9 mouse cellular contexts compared by ENCODE assay signal in the genomic region with DNA sequence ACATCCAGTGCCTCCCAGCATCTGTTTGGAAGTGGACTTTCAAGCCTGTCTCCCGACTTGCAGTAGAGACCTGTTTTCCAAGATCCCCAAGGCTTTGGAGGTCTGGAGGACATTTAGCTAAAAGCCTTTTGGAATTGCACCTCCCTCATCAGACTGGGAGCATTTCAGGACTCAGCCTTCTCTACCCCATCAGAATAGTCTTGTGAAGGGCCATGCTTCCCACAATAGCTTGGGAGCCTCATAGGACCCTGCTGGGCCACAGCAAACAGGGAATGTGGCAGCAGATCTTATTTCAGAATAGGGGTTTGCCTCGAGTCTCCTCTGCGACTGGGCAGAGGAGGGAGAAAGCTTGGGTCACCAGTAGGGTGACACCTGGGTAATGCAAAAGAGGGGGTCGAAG.
A peak's percentile ranks its signal among the peaks of the same experiment; 100 is the strongest.
DNase-seq lines count a peak whose midpoint lies in the region; ATAC-seq lines count a peak whose summit lies in the region.
"Had no signal": no experiment of that assay in that cellular context is flagged by ENCODE, and none has a peak within 500 bp of the region (broad histone marks: within the 10 kb centered on the region; RNA-seq: fewer than 3 reads in every experiment).

No protein-coding gene starts in this region.

- peaks cover 65% of the 10 kb centered on the region for H3K27me3 ChIP-seq in liver, embryonic 11.5 days (replicated peaks; ENCODE audit: control insufficient read depth, insufficient read depth, low read length)
- H3K27me3 ChIP-seq in forebrain, embryonic 14.5 days (replicated peaks; ENCODE audit: control insufficient read depth, insufficient read depth, low read length) = peaks cover 18% of the 10 kb centered on the region
- peaks cover 54% of the 10 kb centered on the region for H3K27me3 ChIP-seq in limb, embryonic 13.5 days
- peaks cover 22% of the 10 kb centered on the region for H3K27me3 ChIP-seq in neural tube, embryonic 15.5 days (replicated peaks)

- no peak for DNase-seq in liver, embryonic 11.5 days (ENCODE audit: low spot score)
- DNase-seq in liver = no peak
- DNase-seq in forebrain, embryonic 14.5 days (ENCODE audit: low spot score) = no peak
- no peak for DNase-seq in adrenal gland, adult 2 months
- DNase-seq in layer of hippocampus, postnatal 14 days (ENCODE audit: low spot score in 2 of 2) = no peak
- no peak for DNase-seq in cerebellum, postnatal 4 days (ENCODE audit: low spot score in 2 of 2)

- peak overlapping the region; percentile 77 for H3K4me2 ChIP-seq in liver, embryonic 11.5 days
- peak overlapping the region; percentile 98 for H3K4me2 ChIP-seq in forebrain, embryonic 14.5 days (ENCODE audit: low read length)
- H3K4me2 ChIP-seq in limb, embryonic 13.5 days (replicated peaks) = peak overlapping the region; percentile 96
- H3K4me2 ChIP-seq in neural tube, embryonic 15.5 days = peak overlapping the region; percentile 97

- 5% methylated on average over 4 of the region's 4 CpGs for WGBS in liver, embryonic 11.5 days
- WGBS in forebrain, embryonic 14.5 days = 8% methylated on average over 4 of the region's 4 CpGs
- WGBS in limb, embryonic 13.5 days = 5% methylated on average over 4 of the region's 4 CpGs
- 8% methylated on average over 4 of the region's 4 CpGs for WGBS in neural tube, embryonic 15.5 days

- H3K4me3 ChIP-seq in liver, embryonic 11.5 days (ENCODE audit: low read depth, low read length) = peak overlapping the region; percentile 49
- peak overlapping the region; percentile 56 for H3K4me3 ChIP-seq in forebrain, embryonic 14.5 days (ENCODE audit: low read depth, low read length)
- peak overlapping the region; percentile 59 for H3K4me3 ChIP-seq in limb, embryonic 13.5 days
- H3K4me3 ChIP-seq in neural tube, embryonic 15.5 days (replicated peaks) = peak overlapping the region; percentile 59; the same call in 1 of the 2 replicates

- H3K36me3 ChIP-seq in liver, embryonic 11.5 days (ENCODE audit: control insufficient read depth, insufficient read depth, low read length) = no peaks in the 10 kb centered on the region
- no peaks in the 10 kb centered on the region for H3K36me3 ChIP-seq in forebrain, embryonic 14.5 days (ENCODE audit: control insufficient read depth, insufficient read depth, low read length)
- no peaks in the 10 kb centered on the region for H3K36me3 ChIP-seq in limb, embryonic 13.5 days
- no peaks in the 10 kb centered on the region for H3K36me3 ChIP-seq in neural tube, embryonic 15.5 days
- H3K36me3 ChIP-seq: G1E had no signal

- no peak overlapping the region for H3K27ac ChIP-seq in liver, embryonic 11.5 days (ENCODE audit: low read depth, low read length)
- peak overlapping the region; percentile 74 for H3K27ac ChIP-seq in forebrain, embryonic 14.5 days (ENCODE audit: low read depth, low read length)
- no peak overlapping the region for H3K27ac ChIP-seq in limb, embryonic 13.5 days
- H3K27ac ChIP-seq in neural tube, embryonic 15.5 days (replicated peaks) = peak overlapping the region; percentile 83

- no peak for ATAC-seq in liver, embryonic 11.5 days (replicated peaks; ENCODE audit: low FRiP score)
- ATAC-seq in forebrain, embryonic 14.5 days = no peak
- no peak for ATAC-seq in limb, embryonic 13.5 days (ENCODE audit: low FRiP score, low read depth)
- no peak for ATAC-seq in neural tube, embryonic 15.5 days (ENCODE audit: low FRiP score)

- H3K4me1 ChIP-seq in liver, embryonic 11.5 days (replicated peaks; ENCODE audit: control insufficient read depth, insufficient read depth, low read length) = peaks cover 7% of the 10 kb centered on the region; the same call in 1 of the 2 replicates
- H3K4me1 ChIP-seq in forebrain, embryonic 14.5 days (ENCODE audit: control insufficient read depth, insufficient read depth, low read length) = peaks cover 16% of the 10 kb centered on the region
- H3K4me1 ChIP-seq in limb, embryonic 13.5 days = peaks cover 38% of the 10 kb centered on the region
- H3K4me1 ChIP-seq in neural tube, embryonic 15.5 days = peaks cover 43% of the 10 kb centered on the region

- H3K9me3 ChIP-seq in liver, embryonic 11.5 days (ENCODE audit: control insufficient read depth, low read length) = no peaks in the 10 kb centered on the region
- H3K9me3 ChIP-seq in forebrain, embryonic 14.5 days (replicated peaks; ENCODE audit: control insufficient read depth, low read length) = 0 out of 2 replicates have a peak, but pooled peaks cover 6% of the 10 kb centered on the region
- peaks cover 16% of the 10 kb centered on the region for H3K9me3 ChIP-seq in limb, embryonic 13.5 days
- no peaks in the 10 kb centered on the region; the same call in 1 of the 2 replicates for H3K9me3 ChIP-seq in neural tube, embryonic 15.5 days (replicated peaks)
- H3K9me3 ChIP-seq: G1E had no signal

- H3K9ac ChIP-seq in liver, embryonic 11.5 days (ENCODE audit: low read depth, low read length) = no peak overlapping the region
- peak overlapping the region; percentile 9 for H3K9ac ChIP-seq in forebrain, embryonic 14.5 days (ENCODE audit: low read length)
- no peak overlapping the region for H3K9ac ChIP-seq in limb, embryonic 13.5 days
- H3K9ac ChIP-seq in neural tube, embryonic 15.5 days (replicated peaks) = 0 out of 2 replicates have a peak overlapping the region, but pooled peaks have one; percentile 69

Comparison
In these comparisons a context has a peak if more than half of its experiments do, and no peak if none do; other contexts are left out.
1. H3K27ac ChIP-seq: peak in forebrain, embryonic 14.5 days (single experiment) and neural tube, embryonic 15.5 days (single experiment); none in liver, embryonic 11.5 days (single experiment) and limb, embryonic 13.5 days (single experiment).
2. H3K9ac ChIP-seq: peak in forebrain, embryonic 14.5 days (single experiment) and neural tube, embryonic 15.5 days (single experiment); none in liver, embryonic 11.5 days (single experiment) and limb, embryonic 13.5 days (single experiment).
3. Peak in every context shown above with its lines, with median percentiles within 50 percentile points of each other: H3K4me2 ChIP-seq and H3K4me3 ChIP-seq.